Mouse (Mus musculus) ovary, adult 18-20 months (tissue): Measurements from ENCODE around the gene Tas2r119.
"Not testable (repeated sequence)": the region's sequence is repeated elsewhere in the genome, so short reads cannot be mapped to it uniquely, and the experiment has no call there.

Experiments used
- DNase-seq: peaks from one replicate; pipeline ENCODE4 v3.0.0; 2022; ENCODE audit warnings: low spot score, mixed read lengths

Tas2r119 gene

GRCm38 (mm10) chr15:32176989-32177388 is at the start of gene Tas2r119:
Tas2r119 (plus strand) TSS chr15:32177289.
- no peak for DNase-seq

DNA sequence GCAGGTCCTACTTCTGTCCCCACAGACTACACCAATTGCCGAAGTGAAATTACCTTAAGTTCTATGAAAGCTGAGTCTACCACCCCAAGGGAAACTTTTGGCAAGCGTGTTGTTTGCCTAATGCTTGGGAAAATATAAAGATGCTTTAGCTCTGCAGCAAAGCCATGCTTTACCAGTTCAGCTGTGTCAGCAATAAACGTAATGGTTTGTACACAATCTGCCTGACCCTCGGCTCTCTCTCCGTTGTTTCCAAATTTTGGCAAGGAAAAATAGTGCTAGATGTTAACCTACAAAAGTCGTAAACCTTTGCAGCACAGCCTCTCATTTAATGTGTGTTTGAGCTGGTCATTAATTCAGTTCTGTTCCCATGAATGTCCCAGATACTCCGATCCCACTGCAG is 44.8 kb upstream of the Tas2r119 start:
- no peak for DNase-seq

GRCm38 (mm10) chr15:32141657-32142056 is 35.4 kb upstream of the Tas2r119 start:
- no peak for DNase-seq

DNA sequence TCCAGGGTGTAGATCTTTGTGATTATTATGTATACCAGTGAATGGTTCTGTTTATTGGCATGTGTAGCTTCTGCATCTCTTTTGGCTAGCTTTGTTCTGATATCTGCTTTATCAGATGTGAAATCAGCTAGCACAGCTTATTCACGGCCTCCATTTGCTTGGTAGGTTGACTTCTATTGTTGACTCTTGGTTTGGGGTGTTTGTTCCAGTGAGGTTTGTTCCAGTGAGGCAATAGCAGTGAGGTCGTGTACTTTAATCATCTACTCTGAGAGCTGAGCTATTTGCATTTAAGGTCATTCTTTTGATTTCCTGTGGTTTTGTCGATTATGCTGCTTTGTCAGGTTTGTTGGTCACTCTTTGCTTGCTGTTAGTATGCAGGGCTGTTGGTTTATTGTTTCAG is 32.8 kb upstream of the Tas2r119 start:
- no peak for DNase-seq

DNA sequence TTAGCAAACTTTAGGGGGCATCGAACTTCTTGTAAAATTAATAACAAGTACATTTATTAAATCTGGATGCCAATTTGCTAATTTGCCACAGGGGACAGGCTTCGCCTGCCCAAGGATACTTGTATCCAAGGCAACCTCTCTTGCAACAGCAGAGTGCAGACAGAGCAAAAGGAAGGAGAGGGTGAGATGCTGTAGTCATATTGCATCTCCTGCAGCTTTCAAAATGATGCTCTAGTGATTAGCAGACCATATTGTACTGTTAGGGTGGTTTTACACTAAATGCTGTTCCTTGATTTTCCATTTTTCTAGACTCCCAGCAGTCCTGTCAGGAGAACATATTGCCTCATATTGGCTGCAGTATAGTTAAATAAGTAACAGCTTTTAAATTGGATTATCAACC is 23.7 kb upstream of the Tas2r119 start:
- no peak for DNase-seq

DNA sequence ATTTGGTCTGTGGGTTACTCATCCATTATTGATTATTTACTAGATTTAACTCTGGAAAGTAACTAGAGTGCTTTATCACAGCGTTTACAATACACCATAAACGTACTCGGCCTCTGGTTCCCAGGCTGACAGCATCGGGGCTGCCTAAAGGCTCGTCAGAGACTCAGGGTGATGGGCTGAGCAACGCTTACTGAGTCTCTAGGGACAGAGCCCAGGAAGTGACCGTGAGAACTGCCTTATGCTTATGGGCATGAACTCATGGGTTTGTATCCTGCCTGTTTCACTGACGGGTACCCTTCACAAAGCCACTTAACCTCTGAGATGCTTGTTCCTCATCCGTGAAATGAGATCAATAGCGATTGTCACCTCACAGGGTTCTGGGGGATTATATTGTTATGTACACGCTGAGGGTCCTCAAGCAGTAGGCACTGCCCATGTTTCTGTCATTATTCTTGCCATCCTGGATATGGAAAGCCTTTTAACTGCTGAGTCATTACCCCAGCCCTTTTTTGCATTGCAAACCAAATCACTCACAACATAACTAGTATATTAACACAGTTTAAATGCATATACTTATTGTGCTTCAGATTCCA is 23.1 kb upstream of the Tas2r119 start:
- no peak for DNase-seq

GRCm38 (mm10) chr15:32156126-32156525 is 21.0 kb upstream of the Tas2r119 start:
- no peak for DNase-seq

DNA sequence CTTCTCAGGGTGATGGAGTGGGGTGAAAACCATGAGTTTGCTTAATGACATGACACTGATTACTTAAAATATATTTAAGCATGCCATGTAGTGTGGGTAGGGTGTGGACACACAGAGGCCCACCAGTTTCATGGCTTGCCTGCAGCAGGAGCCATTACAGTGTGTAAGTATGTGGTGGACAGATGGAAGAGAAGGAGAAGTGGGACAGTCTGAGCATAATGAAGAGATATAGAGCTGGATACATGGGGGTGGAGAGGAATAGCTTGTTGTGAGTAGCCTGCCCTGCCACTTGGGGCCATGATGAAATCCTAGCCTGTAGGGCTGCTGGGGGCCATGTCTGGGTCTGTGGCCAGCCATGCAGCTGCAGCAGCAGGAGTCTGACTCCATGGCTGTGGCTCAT is 16.8 kb upstream of the Tas2r119 start:
- DNase-seq: no peak

- DNase-seq: no peak
Observed at GRCm38 (mm10) chr15:32171764-32172163, 5.3 kb upstream of the Tas2r119 start.

GRCm38 (mm10) chr15:32172175-32172987 is 4.7 kb upstream of the Tas2r119 start:
- DNase-seq: no peak

DNA sequence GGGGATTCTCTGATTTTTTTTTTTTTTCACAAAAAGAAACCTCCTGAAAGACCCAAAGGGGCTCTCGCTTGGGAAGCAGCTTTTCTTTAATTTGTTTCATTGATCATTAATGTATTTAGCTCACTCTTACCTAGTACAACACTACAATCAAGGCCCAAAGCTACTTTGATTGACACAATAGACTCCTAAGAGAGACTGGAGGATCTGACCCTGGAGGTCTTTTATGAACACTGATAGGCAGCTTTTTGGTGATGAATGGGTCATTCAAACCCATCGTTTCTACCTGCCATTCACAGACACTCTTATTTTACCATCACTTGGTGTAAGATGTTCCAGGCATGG is 4.1 kb upstream of the Tas2r119 start:
- no peak for DNase-seq

- DNase-seq: no peak
Observed at GRCm38 (mm10) chr15:32180010-32180725, 3.1 kb downstream of the Tas2r119 start.

DNA sequence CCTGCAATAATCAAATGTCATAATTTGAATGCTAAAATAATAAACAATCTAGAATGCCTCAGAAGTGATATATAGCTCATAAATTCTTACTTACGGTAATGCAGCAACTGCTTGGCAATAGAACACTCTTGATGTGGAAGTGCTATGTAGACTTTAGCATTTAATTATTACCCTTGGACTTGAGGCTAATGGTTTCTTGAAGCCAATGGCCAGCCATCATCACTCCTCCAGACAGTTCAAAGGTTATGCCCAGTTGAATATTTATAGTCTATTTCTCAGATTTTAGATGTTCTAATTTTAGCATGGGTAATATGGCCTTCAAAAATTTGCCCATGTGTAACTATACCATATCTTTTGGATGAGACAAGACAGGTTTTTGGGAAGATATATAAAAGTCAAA is 4.9 kb downstream of the Tas2r119 start:
- no peak for DNase-seq

DNA sequence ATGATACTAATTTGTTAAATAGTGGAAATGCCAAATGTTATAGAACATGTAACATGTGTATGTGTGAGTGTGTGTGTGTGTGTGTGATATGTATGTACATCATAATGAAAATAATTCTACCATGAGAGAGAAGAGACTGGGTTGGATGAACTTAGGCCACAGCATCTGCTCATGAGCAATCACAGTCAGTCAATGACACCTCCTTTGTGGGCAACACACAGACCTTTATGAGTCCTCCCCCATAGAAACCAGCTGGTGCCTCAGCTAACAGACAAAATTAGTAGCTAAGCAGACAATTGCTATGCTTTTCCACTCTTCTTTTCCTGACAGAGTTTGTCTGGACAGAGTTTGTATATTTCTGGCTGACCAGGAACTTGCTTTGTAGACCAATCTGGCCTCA is 7.9 kb downstream of the Tas2r119 start:
- no peak for DNase-seq

- DNase-seq: no peak
Observed at GRCm38 (mm10) chr15:32189879-32190278, 12.8 kb downstream of the Tas2r119 start.

- no peak for DNase-seq
Observed at GRCm38 (mm10) chr15:32190436-32190835, 13.3 kb downstream of the Tas2r119 start.

DNA sequence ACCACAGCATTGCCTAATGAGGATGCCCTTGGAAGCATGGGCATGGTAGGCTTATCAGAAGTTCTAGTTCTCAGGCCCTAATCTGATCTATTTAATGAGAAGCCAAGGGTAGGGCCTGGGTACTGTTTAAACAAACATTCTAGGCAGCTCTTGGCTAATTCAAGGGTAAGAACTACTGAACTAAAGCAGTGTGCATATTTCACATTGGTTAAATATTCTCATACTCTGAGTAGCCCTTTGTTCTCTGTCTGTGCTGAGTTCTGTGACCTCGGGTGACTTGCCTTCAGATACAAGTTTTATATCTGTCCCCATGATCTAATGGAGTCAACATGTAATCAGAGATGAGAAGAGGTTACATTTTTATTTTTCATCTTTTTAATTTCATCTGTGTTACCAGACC is 15.9 kb downstream of the Tas2r119 start:
- DNase-seq: no peak

- no peak for DNase-seq
Observed at GRCm38 (mm10) chr15:32198076-32198475, 21.0 kb downstream of the Tas2r119 start.

GRCm38 (mm10) chr15:32198561-32198960 is 21.5 kb downstream of the Tas2r119 start:
- DNase-seq: no peak

DNA sequence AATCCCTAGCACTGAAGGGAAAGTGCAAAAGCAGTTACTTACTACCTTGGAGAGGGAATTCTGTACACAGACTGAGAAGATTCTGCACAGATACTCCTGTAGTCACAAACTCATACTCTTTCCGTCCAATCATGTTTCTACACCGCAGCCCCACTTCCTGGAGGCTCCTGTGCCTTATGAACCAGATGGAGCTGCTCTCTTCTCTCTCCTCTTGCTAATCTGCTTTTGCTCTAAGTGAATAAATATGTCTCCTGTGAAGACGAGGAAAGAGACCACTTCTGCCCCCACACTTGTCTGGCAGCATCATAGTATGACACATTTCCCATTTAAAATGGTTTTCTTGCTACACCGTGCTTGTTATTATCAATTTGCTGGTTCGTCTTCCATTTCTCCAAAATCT is 26.2 kb downstream of the Tas2r119 start:
- no peak for DNase-seq

- DNase-seq: no peak
Observed at GRCm38 (mm10) chr15:32204908-32205307, 27.8 kb downstream of the Tas2r119 start.

GRCm38 (mm10) chr15:32214687-32215086 is 37.6 kb downstream of the Tas2r119 start:
- DNase-seq: not testable (repeated sequence)

- DNase-seq: no peak
Observed at GRCm38 (mm10) chr15:32223028-32223427, 45.9 kb downstream of the Tas2r119 start.
